In genomic region chr3:86040286-86041201, GRCm38 (mm10) we compare ENCODE assay signal across 9 mouse cellular contexts. TPM values are rescaled to one million over a fixed set of nuclear protein-coding genes. Genes with fewer than 3 reads are reported as not detected.
DNase-seq lines count a peak whose midpoint lies in the region; ATAC-seq and TF ChIP-seq lines count a peak whose summit lies in the region.
"Had no signal": no experiment of that assay in that cellular context is flagged by ENCODE, and none has a peak within 500 bp of the region (broad histone marks: within the 10 kb centered on the region; RNA-seq: fewer than 3 reads in every experiment).

No protein-coding gene starts in this region.

- ATAC-seq in hindbrain, postnatal 0 days, result no peak
- ATAC-seq in hindbrain, embryonic 11.5 days (ENCODE audit: low FRiP score), result no peak
- peak; percentile 55; the same call in 1 of the 2 replicates for ATAC-seq in heart, postnatal 0 days (ENCODE audit: insufficient read depth, low read depth)
- peak; percentile 85 for ATAC-seq in lung, postnatal 0 days
- ATAC-seq in midbrain, embryonic 16.5 days, result no peak

- no peak for DNase-seq in hindbrain, postnatal 0 days (ENCODE audit: low spot score)
- no peak for DNase-seq in hindbrain, embryonic 11.5 days (ENCODE audit: low spot score)
- peak; percentile 6 to 61 for DNase-seq in adrenal gland, postnatal 36 days
- peak; percentile 68 for DNase-seq in heart, postnatal 0 days (ENCODE audit: low spot score)
- peak; percentile 86 for DNase-seq in lung, postnatal 0 days (ENCODE audit: low spot score)
- DNase-seq in embryo, embryonic 9.5 days (ENCODE audit: extremely low spot score), result no peak
- no peak for DNase-seq in layer of hippocampus, adult 8-10 months (ENCODE audit: low spot score in 2 of 2)
- DNase-seq: cerebellum, adult 9-10 months had no signal

- no peak overlapping the region for H3K4me2 ChIP-seq in hindbrain, postnatal 0 days (ENCODE audit: low read depth, low read length)
- H3K4me2 ChIP-seq in hindbrain, embryonic 11.5 days (replicated peaks; ENCODE audit: low read depth, low read length), result no peak overlapping the region
- H3K4me2 ChIP-seq in heart, postnatal 0 days (ENCODE audit: low read depth, low read length), result peak overlapping the region; percentile 41
- peak overlapping the region; percentile 44 for H3K4me2 ChIP-seq in lung, postnatal 0 days (replicated peaks; ENCODE audit: low read depth, low read length)
- no peak overlapping the region for H3K4me2 ChIP-seq in midbrain, embryonic 16.5 days (ENCODE audit: low read length)

- 67% methylated on average over 14 of the region's 14 CpGs for WGBS in hindbrain, postnatal 0 days
- 71% methylated on average over 14 of the region's 14 CpGs for WGBS in hindbrain, embryonic 11.5 days
- WGBS in heart, postnatal 0 days, result 41% methylated on average over 14 of the region's 14 CpGs
- 53% methylated on average over 14 of the region's 14 CpGs for WGBS in lung, postnatal 0 days
- WGBS in midbrain, embryonic 16.5 days, result 68% methylated on average over 14 of the region's 14 CpGs

- no peak for TF ChIP-seq CTCF in hindbrain, postnatal 0 days (IDR thresholded peaks at IDR 0.05; ENCODE audit: low read depth)
- TF ChIP-seq CTCF in heart, postnatal 0 days (IDR thresholded peaks at IDR 0.05; ENCODE audit: low read depth), result no peak
- TF ChIP-seq CTCF in lung, postnatal 0 days (IDR thresholded peaks at IDR 0.05), result no peak

- peaks cover 12% of the 10 kb centered on the region for H3K4me1 ChIP-seq in hindbrain, postnatal 0 days (ENCODE audit: insufficient read depth, low read length)
- H3K4me1 ChIP-seq in hindbrain, embryonic 11.5 days (replicated peaks; ENCODE audit: control insufficient read depth, insufficient read depth, low read length), result no peaks in the 10 kb centered on the region
- no peaks in the 10 kb centered on the region for H3K4me1 ChIP-seq in heart, postnatal 0 days (ENCODE audit: control insufficient read depth, insufficient read depth)
- peaks cover 10% of the 10 kb centered on the region; the same call in 1 of the 2 replicates for H3K4me1 ChIP-seq in lung, postnatal 0 days (ENCODE audit: insufficient read depth, low read depth, low read length)
- H3K4me1 ChIP-seq in midbrain, embryonic 16.5 days (ENCODE audit: control insufficient read depth, insufficient read depth, low read length), result peaks cover 11% of the 10 kb centered on the region

- no peaks in the 10 kb centered on the region for H3K9me3 ChIP-seq in hindbrain, postnatal 0 days (ENCODE audit: low read length)
- H3K9me3 ChIP-seq in hindbrain, embryonic 11.5 days (ENCODE audit: control insufficient read depth, low read length), result no peaks in the 10 kb centered on the region
- H3K9me3 ChIP-seq in heart, postnatal 0 days (replicated peaks; ENCODE audit: control insufficient read depth, low read length), result no peaks in the 10 kb centered on the region
- no peaks in the 10 kb centered on the region for H3K9me3 ChIP-seq in lung, postnatal 0 days (ENCODE audit: low read length)
- H3K9me3 ChIP-seq in midbrain, embryonic 16.5 days (replicated peaks; ENCODE audit: control insufficient read depth, low read length, poor library complexity, severe bottlenecking), result no peaks in the 10 kb centered on the region

- H3K9ac ChIP-seq in hindbrain, postnatal 0 days (replicated peaks; ENCODE audit: low read length), result no peak overlapping the region
- H3K9ac ChIP-seq in hindbrain, embryonic 11.5 days (ENCODE audit: low read depth, low read length), result no peak overlapping the region
- H3K9ac ChIP-seq in heart, postnatal 0 days (replicated peaks; ENCODE audit: low read depth, low read length), result no peak overlapping the region; the same call in 1 of the 2 replicates
- H3K9ac ChIP-seq in lung, postnatal 0 days (replicated peaks; ENCODE audit: low read depth), result no peak overlapping the region
- no peak overlapping the region for H3K9ac ChIP-seq in midbrain, embryonic 16.5 days (ENCODE audit: low read depth, low read length)

- 0 out of 2 replicates have a peak overlapping the region, but pooled peaks have one; percentile 11 for H3K27ac ChIP-seq in hindbrain, postnatal 0 days
- H3K27ac ChIP-seq in hindbrain, embryonic 11.5 days (ENCODE audit: low read depth, low read length), result no peak overlapping the region
- H3K27ac ChIP-seq in heart, postnatal 0 days (ENCODE audit: low read depth), result peak overlapping the region; percentile 66
- peak overlapping the region; percentile 71 for H3K27ac ChIP-seq in lung, postnatal 0 days (ENCODE audit: low read length)
- no peak overlapping the region for H3K27ac ChIP-seq in midbrain, embryonic 16.5 days (ENCODE audit: low read length)

- no peaks in the 10 kb centered on the region for H3K36me3 ChIP-seq in hindbrain, postnatal 0 days (ENCODE audit: insufficient read depth, low read length)
- no peaks in the 10 kb centered on the region for H3K36me3 ChIP-seq in hindbrain, embryonic 11.5 days (ENCODE audit: control insufficient read depth, insufficient read depth, low read length)
- no peaks in the 10 kb centered on the region for H3K36me3 ChIP-seq in heart, postnatal 0 days (replicated peaks; ENCODE audit: control insufficient read depth, insufficient read depth, low read length)
- no peaks in the 10 kb centered on the region for H3K36me3 ChIP-seq in lung, postnatal 0 days (ENCODE audit: insufficient read depth, low read length)
- H3K36me3 ChIP-seq in midbrain, embryonic 16.5 days (ENCODE audit: control insufficient read depth, insufficient read depth, low read length), result no peaks in the 10 kb centered on the region

- no peak for TF ChIP-seq EP300 in heart, postnatal 0 days (IDR thresholded peaks at IDR 0.05; ENCODE audit: low read depth)
- no peak for TF ChIP-seq EP300 in lung, postnatal 0 days (IDR thresholded peaks at IDR 0.05)

- H3K4me3 ChIP-seq in hindbrain, postnatal 0 days (ENCODE audit: low read length), result no peak overlapping the region
- no peak overlapping the region for H3K4me3 ChIP-seq in hindbrain, embryonic 11.5 days (ENCODE audit: low read depth, low read length)
- peak overlapping the region; percentile 34 for H3K4me3 ChIP-seq in heart, postnatal 0 days (ENCODE audit: low read depth, low read length)
- H3K4me3 ChIP-seq in lung, postnatal 0 days (ENCODE audit: low read depth, low read length), result peak overlapping the region; percentile 17; the same call in 1 of the 2 replicates
- H3K4me3 ChIP-seq in midbrain, embryonic 16.5 days (ENCODE audit: low read depth, low read length), result no peak overlapping the region

- H3K27me3 ChIP-seq in hindbrain, postnatal 0 days (ENCODE audit: insufficient read depth, low read length), result no peaks in the 10 kb centered on the region
- H3K27me3 ChIP-seq in hindbrain, embryonic 11.5 days (ENCODE audit: control insufficient read depth, insufficient read depth, low read length), result no peaks in the 10 kb centered on the region
- H3K27me3 ChIP-seq in heart, postnatal 0 days (ENCODE audit: control insufficient read depth, insufficient read depth, low read length), result no peaks in the 10 kb centered on the region
- H3K27me3 ChIP-seq in lung, postnatal 0 days (replicated peaks; ENCODE audit: insufficient read depth, low read length), result no peaks in the 10 kb centered on the region
- no peaks in the 10 kb centered on the region for H3K27me3 ChIP-seq in midbrain, embryonic 16.5 days (ENCODE audit: control insufficient read depth, insufficient read depth, low read depth, low read length)

RNA-seq across cellular contexts. Expression of gene Prss48, which starts 38.3 kb away (rescaled TPM):
- not detected in 2 replicates for total RNA-seq in hindbrain, postnatal 0 days (2014; rRNA removed)
- not detected in 2 replicates for polyA plus RNA-seq in hindbrain, postnatal 0 days (2015; fragmentation: Nextera tagmentation; extraction: Ambion mirVana)
- 0.19 TPM in 1 of 2 replicates, not detected in the other for polyA plus RNA-seq in hindbrain, embryonic 11.5 days (2014; fragmentation: Nextera tagmentation; extraction: Ambion mirVana)
- total RNA-seq in adrenal gland, postnatal 36 days (2021), result not detected
- not detected in 2 replicates for total RNA-seq in heart, postnatal 0 days (2014; rRNA removed; ENCODE audit: low replicate concordance)
- not detected in 2 replicates for polyA plus RNA-seq in heart, postnatal 0 days (2015; fragmentation: Nextera tagmentation; extraction: Ambion mirVana)
- not detected in 2 replicates for polyA plus RNA-seq in lung, postnatal 0 days (2015; fragmentation: Nextera tagmentation; extraction: Ambion mirVana)
- not detected in 2 replicates for polyA plus RNA-seq in midbrain, embryonic 16.5 days (2015; fragmentation: Nextera tagmentation; extraction: Ambion mirVana)
- total RNA-seq in layer of hippocampus, adult 8-10 months (2022), result not detected

Comparison
In these comparisons a context has a peak if more than half of its experiments do, and no peak if none do; other contexts are left out.
1. H3K27ac ChIP-seq: peak in hindbrain, postnatal 0 days (single experiment), heart, postnatal 0 days (single experiment) and lung, postnatal 0 days (single experiment); none in hindbrain, embryonic 11.5 days (single experiment) and midbrain, embryonic 16.5 days (single experiment).
2. ATAC-seq: peak in heart, postnatal 0 days (single experiment) and lung, postnatal 0 days (single experiment); none in hindbrain, postnatal 0 days (single experiment), hindbrain, embryonic 11.5 days (single experiment) and midbrain, embryonic 16.5 days (single experiment).
3. DNase-seq: peak in adrenal gland, postnatal 36 days (2 of 2), heart, postnatal 0 days (single experiment) and lung, postnatal 0 days (single experiment); none in hindbrain, postnatal 0 days (single experiment), hindbrain, embryonic 11.5 days (single experiment), embryo, embryonic 9.5 days (single experiment) and layer of hippocampus, adult 8-10 months (0 of 2).
4. H3K4me2 ChIP-seq: peak in heart, postnatal 0 days (single experiment) and lung, postnatal 0 days (single experiment); none in hindbrain, postnatal 0 days (single experiment), hindbrain, embryonic 11.5 days (single experiment) and midbrain, embryonic 16.5 days (single experiment).
5. H3K4me3 ChIP-seq: peak in heart, postnatal 0 days (single experiment) and lung, postnatal 0 days (single experiment); none in hindbrain, postnatal 0 days (single experiment), hindbrain, embryonic 11.5 days (single experiment) and midbrain, embryonic 16.5 days (single experiment).